Mouse (Mus musculus) left cerebral cortex, postnatal 4 days (tissue): Measurements from ENCODE around the gene Uqcr11. TPM values are rescaled to one million over a fixed set of nuclear protein-coding genes. Genes with fewer than 3 reads are reported as not detected.

Experiments used
- DNase-seq: peaks from one replicate; pipeline ENCODE4 v3.0.0-alpha.2; 2022
- intact Hi-C: fragments of 180-260 bp; cut with DNase I; formaldehyde crosslinking; loops from one replicate; pipeline ENCODE4 v1.15.1; 2025
- total RNA-seq, 2 experiments: library from RNA; stranded (reverse); gene quantifications; 2 replicates each; pipeline ENCODE4 v1.2.3; 2021

The Uqcr11 gene
- total RNA-seq, 2 experiments from 2014 or later, result 282 to 286 TPM

DNA sequence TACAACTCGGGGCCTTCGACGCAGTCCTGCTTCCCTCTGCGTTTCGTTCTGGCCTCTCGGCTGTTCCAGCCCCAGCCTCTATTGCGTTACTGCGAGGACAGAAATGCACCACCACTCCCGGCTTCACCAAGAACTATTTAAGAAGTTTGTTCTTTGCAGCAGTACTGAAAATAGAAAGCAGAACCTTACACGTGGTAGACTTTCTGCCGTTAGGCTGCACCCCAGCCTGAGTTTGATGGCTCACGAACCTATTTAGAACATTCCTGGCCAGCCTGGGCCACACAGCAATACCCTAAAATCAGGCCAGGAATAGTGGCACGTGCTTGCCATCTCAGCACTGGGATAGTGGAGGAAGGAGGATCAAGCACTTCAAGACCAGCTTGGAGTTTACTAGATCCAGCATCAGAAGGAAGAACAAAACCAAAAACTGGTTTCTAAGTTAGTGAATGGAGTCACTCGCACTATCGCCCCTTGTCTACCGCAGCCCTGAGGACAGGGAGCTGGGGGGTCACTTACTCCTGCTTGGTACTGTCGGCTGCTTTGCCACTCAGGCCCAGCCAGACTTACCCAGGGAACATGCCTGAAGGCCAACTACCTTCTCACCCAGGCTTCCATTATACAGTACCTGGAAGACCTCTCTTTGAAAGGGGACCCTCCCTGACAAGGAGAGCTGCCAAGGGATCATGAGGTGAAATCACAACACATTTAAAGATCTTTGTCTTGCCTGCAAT is 6.5 kb downstream of the Uqcr11 start:
- DNase-seq, result no peak
- intact Hi-C loops, result no loop called here

DNA sequence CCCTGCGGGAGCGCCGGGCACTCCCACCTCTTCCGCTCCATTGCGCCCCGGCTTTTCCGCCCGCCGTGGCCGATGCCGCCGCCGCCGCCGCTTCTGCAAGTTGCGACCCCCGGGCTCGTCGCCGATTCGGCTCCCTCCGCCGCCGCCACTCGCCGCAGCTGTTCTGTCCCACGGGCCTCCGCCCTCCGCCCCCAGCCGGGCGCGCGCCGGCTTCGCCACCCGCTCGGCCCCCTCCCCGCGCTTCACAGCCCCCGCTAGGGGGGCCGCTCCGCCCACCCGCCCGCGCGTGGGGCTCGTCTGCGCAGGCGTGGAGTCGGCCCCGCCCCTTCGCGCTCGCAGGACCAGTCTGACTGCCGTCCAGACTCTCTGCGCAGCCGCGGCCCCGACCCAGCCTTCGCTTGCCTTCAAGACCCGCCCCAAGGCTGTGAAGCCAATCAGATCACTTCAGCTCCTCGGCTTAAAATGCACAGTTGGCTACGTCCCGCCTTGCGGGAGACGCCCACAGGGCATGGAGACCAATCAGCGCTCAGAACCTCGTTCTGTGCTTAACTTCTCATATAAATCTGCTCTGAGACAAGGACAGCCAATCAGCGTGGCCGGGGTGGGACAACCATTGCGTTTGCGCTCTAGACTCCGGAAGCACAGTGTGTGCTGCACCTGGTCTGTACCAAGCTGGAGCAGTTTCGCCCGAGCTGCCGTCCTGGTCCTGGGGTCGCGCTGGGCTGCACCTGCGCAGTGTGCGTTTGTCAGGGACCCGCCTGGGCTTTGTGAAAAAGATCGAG is 7.2 kb downstream of the Uqcr11 start, which contains the start of gene Mbd3:
Mbd3 (minus strand) TSS at position 360 of the 782 bp plus-strand sequence.
- intact Hi-C loops, result no loop called here

DNA sequence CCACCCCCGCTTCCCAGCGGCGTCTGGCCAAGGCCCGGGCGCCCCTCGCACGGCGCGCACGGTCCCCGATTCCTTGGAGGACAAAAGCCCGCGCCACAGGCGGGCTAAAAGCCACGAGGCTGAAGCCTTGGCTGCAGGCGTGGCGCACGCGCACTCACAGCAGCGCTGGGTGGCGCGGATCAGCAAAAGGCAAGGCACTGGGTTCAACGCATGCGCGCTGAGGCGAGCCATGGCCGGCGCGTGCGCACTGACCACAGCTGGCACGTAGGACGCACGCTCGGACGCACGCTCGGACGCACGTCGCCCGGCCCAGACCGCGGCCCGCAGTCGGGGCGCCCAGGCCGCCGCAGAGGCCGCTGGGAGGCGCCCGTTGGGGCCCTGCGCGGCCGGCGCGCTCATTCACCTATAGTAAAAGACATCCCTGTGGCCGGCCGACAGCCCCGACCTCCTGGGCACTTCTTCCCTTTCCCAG is 7.9 kb downstream of the Uqcr11 start:
- intact Hi-C loops, result no loop called here
- DNase-seq, result peak; percentile 99

More for the DNA sequence above, 7.2 kb downstream of the Uqcr11 start, which contains the start of gene Mbd3:
- peak; percentile 100 for DNase-seq

- intact Hi-C loops, result no loop called here
- no peak for DNase-seq
These were observed 8.5 kb downstream of the Uqcr11 start for GRCm38 (mm10) chr10:80398174-80398535.

DNA sequence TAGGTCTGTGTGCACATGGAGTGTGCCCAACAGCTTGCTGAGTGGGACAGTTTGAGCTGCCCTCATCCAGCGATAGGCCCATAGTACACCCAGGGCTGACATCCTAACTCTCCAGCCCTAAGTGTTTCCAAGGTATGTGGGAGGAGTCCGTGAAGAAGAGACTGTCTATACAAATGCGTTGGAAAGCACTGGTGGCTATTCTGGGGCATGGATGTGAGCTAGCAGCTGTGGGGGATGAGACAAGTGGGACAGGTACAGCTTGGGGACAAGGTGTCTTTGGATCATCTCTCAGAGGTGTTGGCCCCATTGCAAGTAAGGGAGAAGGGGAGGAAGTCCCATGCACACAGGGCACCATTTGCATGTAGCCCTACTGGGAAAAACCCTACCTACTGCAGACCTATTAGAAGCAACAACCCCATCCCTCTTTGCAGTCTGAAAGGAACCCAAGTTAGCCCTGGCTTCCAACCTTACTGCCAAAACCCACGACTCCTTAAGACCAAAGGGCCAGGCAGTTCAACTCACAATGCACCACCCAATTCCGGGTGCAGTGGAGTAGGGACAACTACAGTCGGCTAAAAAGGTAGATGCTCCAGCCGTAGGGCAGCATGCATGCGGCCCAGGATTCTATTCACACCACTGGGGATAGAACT is 9.0 kb downstream of the Uqcr11 start:
- intact Hi-C loops, result no loop called here
- DNase-seq, result no peak

DNA sequence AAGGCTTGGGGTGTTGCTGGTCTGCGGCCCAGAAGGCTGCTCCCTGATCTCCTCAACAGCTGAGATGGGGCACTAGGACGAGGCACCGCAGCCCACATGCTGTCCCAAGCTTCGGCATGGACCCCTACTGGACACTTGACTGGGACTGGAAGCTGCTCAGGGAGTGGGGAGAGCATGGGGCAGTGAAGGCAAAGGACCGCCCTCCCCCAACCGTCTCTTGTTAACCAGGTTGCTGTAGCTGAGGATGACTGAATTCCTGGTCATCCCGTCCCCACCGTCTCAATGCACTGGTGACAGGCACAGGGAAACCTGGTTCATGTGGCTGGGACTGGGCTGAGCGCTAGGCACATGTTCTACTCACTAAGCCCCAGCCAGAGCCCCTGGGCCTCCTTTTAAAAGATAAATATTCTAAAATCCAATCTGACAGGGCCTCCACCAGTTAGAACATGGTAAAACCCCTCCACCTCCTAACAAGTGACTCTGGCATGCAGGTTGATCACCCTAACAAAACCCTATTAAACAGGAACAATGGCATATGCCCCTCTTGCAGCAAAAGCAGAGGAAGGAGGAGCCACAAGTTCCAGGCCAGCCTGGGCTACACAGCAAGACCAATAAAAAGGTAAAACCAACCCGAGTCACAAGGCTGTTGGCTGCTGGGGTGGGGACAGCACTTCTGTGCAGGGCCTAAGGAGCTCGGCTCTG is 9.7 kb downstream of the Uqcr11 start:
- intact Hi-C loops, result no loop called here
- DNase-seq, result no peak

GRCm38 (mm10) chr10:80395025-80395627 is 11.5 kb downstream of the Uqcr11 start:
- no peak for DNase-seq
- intact Hi-C loops, result no loop called here

DNA sequence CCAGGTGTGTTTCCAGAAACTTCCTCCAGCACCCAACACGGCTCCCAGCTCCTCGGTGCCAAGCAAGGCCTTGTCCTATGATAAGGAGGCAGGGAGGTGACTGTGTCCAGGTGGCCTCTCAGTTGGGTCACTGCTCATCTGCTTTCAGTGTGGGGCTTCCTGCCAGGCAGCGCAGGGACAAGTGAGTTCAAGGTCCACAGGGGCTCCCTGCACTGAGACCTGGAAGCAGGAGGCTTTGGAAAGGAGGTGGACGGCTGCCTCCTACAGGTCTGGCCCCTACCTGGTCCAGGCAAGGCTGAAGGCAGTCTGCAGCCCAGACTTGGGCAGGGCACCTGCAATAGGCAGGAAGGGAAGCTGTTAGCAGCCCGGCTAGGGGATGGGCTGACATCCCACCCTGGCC is 13.9 kb downstream of the Uqcr11 start:
- no peak for DNase-seq
- intact Hi-C loops, result no loop called here

DNA sequence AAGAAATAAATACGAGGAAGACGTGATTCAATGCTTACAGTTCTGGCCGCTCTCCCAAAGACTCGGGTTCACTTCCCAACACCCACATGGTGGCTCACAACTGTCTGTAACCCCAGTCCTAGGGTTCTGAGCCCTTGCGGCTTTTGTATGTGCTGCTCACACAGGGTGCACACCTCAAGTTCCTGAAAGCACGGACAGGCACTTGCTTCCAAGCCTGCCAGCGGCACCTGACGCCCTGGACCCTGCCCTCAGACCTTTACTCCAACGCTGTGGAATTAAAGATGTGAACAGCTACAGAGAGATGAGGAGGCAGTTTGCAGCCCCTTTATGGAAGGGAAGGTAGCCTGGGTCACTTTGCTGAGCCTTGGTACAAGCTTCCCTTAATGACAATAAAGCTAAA is 15.9 kb downstream of the Uqcr11 start:
- DNase-seq, result no peak
- intact Hi-C loops, result no loop called here

DNA sequence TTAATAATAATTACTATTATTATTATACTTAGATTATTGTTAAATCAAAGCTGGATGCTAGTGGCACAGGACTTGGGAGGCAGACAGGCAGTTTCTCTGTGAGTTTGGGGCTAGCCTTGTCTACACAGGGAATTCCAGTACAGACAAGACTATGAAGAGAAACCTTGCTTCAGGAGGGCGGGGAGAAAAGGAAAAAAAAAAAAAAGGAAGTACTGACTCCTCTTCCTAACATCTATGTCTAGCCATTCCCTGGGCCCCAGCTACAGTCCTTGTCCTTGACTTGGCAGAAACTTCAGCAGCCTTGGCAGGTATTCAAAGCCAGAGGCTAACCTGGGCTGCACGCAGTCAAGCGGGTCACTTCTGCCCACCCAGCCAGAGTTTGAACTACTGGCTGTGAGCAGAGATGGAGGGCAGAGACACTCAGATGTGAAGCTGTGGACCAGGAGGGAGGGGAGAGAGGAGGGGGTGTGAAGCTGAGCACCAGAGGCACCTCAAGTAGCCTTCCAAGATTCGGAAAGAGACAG is 17.4 kb downstream of the Uqcr11 start:
- DNase-seq, result no peak
- intact Hi-C loops, result no loop called here

DNA sequence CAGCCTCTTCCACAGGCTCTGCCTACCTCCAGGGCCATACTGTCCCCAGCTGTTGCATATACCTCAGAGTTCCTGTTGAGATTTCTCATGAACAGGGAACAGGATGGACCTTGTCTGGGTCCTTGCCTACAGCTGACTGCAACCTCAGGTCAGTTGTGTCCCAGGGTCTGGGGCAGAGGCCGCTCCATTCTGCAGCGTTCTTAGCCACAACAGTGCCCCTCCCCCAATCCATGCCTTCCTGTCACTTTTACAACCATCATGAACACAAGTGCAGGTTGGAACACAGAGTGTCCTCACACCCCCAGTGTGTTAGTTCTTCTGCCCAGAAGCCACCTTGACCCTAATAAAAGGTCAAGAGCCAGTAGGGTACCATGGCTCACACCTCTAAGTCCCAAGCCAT is 17.9 kb downstream of the Uqcr11 start:
- intact Hi-C loops, result no loop called here
- no peak for DNase-seq

DNA sequence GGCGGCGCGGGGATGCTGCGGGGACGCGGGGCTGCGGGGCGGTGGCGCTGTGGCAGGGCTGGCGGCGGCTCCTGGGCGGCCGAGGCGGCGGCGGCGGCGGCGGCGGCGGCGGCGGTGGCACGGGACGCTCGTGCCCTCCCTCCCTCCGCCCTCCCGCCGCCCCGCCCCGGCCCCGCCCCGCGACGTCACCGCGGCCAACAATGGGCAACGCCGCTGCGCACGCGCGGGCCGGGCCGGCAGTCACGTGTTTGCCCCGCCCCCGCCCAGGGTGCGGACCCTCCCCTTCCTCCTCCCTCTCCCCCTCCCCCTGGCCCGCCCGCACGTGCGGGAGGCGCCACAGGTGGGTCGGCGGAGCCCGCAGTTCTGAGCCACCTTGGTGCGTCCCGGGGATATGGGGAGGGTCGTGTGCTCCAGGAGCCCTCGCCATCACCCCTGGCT is 19.1 kb downstream of the Uqcr11 start, which contains the start of gene Mex3d:
Mex3d (minus strand) TSS at position 138 of the 438 bp plus-strand sequence.
- DNase-seq, result peak; percentile 97
- intact Hi-C loops, result no loop called here

DNA sequence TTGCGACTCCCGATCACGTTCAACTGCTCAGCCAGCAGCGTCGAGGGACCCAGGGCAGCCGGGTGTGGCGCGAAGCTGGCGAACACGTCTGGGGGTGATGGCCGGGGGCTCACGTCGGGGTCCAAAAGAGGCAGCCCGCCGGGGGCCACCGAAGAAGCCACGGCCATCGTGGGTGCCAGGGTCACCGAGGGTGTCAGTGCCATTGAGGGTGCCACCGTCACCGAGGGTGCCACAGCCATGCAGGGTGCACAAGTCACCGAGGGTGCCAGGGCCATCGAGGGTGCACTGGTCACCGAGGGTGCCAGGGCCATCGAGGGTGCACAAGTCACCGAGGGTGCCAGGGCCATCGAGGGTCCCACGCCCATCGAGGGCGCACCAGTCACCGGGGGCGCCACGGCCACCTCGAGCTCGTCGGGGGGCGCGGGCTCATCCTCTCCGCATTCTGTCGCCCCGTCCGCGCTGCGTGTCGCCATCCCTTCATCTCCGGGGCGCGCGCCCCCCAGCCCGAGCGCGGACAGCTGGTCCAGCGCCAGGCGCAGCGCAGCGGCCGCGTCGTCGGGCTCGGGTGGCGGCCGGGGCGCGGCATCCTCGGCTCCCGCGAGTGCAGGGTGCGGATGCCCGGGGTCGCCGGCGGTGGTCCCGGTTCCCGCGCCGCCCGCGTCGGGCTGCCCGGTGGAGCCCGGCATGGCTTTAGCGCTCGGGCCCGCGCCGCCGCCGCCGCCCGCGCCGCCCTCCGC is 19.7 kb downstream of the Uqcr11 start:
- no peak for DNase-seq
- intact Hi-C loops, result no loop called here

DNA sequence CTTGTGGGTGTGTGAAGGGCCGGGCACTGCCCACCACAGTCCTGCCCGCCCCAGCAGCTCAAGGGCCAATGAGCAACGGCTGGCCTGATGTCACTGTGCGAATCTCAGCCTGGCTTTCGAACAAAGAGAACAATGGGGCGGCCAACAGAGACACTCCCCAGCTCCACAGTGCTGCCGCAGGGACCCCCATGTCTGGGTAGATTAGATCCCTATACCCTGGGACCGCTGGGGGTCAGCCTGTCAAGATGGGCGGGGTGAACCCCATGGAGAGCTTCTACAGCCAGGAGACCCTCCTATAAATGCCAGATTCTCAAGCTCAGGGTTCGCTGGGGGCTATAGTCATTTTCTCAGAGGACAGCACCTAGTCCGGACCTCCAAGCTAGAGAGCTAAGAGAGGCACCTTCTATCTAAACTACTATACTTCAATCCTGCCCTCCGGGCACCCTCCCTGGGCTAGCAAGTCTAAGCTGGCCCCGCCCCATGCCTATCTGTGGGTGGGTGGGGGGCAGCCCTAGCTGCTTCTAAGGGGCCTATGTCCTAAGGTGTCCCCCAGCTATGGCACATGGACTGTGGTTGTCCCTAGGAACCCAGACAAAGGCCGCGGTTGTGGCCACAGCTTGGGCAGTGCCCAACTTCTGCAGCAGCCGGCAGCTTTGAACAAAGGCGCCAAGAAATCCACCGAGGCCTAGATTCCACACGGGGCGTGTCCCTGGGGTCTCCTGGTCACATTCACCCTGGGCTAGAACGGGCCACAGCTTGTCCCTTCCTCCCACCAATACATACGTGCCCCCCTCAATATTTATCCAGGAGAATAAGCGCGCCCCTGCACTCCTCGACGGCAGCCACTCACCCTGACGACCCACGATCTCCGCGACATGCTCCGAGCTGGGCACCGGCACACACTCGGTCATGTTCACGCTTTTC is 20.6 kb downstream of the Uqcr11 start:
- intact Hi-C loops, result no loop called here
- peak; percentile 76 for DNase-seq

- DNase-seq, result peak; percentile 83
- intact Hi-C loops, result no loop called here
These were observed 21.3 kb downstream of the Uqcr11 start for GRCm38 (mm10) chr10:80385310-80385709.

- no peak for DNase-seq
- intact Hi-C loops, result no loop called here
These were observed 21.9 kb downstream of the Uqcr11 start for GRCm38 (mm10) chr10:80384709-80385108.

DNA sequence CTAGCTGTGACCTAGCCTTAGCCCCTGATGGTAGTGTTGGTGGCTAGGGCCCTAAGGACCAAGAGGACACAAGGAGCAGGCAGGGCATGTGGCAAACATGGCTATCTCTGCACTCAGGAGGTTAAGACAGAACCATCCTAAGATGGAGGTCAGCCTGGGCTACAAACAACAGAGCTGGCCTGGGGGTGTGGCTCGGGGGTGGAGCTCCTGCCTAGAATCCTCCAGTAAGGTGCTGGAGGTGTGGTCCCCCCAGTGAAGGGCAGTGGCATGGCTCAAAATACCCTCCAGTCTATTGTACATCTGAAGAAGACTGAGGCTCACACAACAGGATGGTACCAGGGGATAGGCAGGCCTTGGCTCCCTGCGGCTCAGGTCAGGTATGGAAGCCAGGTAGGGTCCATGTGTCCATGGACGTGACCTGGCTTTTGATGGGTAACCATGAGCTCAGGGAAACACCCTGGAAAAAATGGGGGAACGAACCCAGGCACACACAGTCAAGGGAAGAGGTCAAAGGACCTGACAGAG is 22.5 kb downstream of the Uqcr11 start:
- intact Hi-C loops, result no loop called here
- no peak for DNase-seq

DNA sequence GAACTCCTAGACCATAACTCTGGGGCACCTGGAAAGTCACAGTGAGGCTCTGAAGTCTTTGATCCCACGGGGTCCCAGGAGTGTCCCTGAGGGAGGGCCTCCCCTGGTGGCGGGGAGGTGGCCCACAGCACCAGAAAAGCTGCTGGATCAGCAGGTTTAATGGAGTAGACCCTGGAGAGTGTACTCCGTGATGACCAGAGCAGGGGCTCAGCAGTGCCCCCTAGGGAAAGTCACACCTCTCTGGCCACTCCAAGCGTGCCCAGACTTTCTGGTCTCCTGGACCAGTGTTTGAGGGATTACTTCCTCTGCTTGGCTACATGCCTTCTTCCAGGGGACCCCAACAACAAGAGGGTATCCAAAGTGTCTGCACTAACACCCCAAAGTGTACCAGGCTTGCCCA is 23.2 kb downstream of the Uqcr11 start:
- intact Hi-C loops, result no loop called here
- no peak for DNase-seq
